Mouse (Mus musculus) liver, embryonic 15.5 days (tissue): ENCODE measurements around the gene Il2ra. TPM values are rescaled to one million over a fixed set of nuclear protein-coding genes. Genes with fewer than 3 reads are reported as not detected.
"Not testable (repeated sequence)": the region's sequence is repeated elsewhere in the genome, so short reads cannot be mapped to it uniquely, and the experiment has no call there.

Experiments used
- ATAC-seq: fragments of 200-750 bp; cut with Nextera tagmentation; 2 replicates; pipeline ENCODE4 v1.8.0; 2017; ENCODE audit warnings: moderate number of reproducible peaks, mild to moderate bottlenecking, moderate library complexity; ENCODE audit not compliant: insufficient read depth
- H3K27ac ChIP-seq: fragments of 300-500 bp; sonication (generic); replicated peaks from 2 replicates; pipeline ENCODE4 v1.5.1; 2015; ENCODE audit warnings: mild to moderate bottlenecking, inconsistent platforms
- H3K27me3 ChIP-seq: fragments of 300-500 bp; sonication (generic); 2 replicates; pipeline ENCODE4 v1.6.1; 2015; ENCODE audit warnings: mild to moderate bottlenecking, inconsistent platforms
- H3K36me3 ChIP-seq: fragments of 300-500 bp; sonication (generic); replicated peaks from 2 replicates; pipeline ENCODE4 v1.6.1; 2015; ENCODE audit warnings: moderate library complexity, mild to moderate bottlenecking, inconsistent platforms
- H3K4me1 ChIP-seq: fragments of 300-500 bp; sonication (generic); replicated peaks from 2 replicates; pipeline ENCODE4 v1.6.1; 2015; ENCODE audit warnings: inconsistent platforms
- H3K4me2 ChIP-seq: fragments of 300-500 bp; sonication (generic); 2 replicates; pipeline ENCODE4 v1.6.1; 2015; ENCODE audit warnings: moderate library complexity, mild to moderate bottlenecking, inconsistent platforms
- H3K4me3 ChIP-seq: fragments of 300-500 bp; sonication (generic); replicated peaks from 2 replicates; pipeline ENCODE4 v1.5.1; 2015; ENCODE audit warnings: mild to moderate bottlenecking, inconsistent platforms
- H3K9ac ChIP-seq: fragments of 300-500 bp; sonication (generic); 2 replicates; pipeline ENCODE4 v1.6.1; 2015; ENCODE audit warnings: moderate library complexity, mild to moderate bottlenecking, inconsistent platforms
- H3K9me3 ChIP-seq: fragments of 300-500 bp; sonication (generic); replicated peaks from 2 replicates; pipeline ENCODE4 v1.6.1; 2016; ENCODE audit warnings: inconsistent platforms
- WGBS: fragments of 180-500 bp; shearing (Covaris S2); methylation state at CpG from one replicate; pipeline ENCODE4 v1.1.7; 2015; ENCODE audit warnings: mixed read lengths; ENCODE audit not compliant: insufficient replicate concordance; 5-methylcytosine and 5-hydroxymethylcytosine counted together
- polyA plus RNA-seq: library from polyadenylated mRNA; unstranded; fragments of >200 nt; fragmentation: Nextera tagmentation; extraction: Ambion mirVana; gene quantifications from 2 replicates; pipeline ENCODE4 v1.2.1, GENCODE M21; 2015

Gene Il2ra
- polyA plus RNA-seq, 1 experiment from 2014 or later, result not detected

DNA sequence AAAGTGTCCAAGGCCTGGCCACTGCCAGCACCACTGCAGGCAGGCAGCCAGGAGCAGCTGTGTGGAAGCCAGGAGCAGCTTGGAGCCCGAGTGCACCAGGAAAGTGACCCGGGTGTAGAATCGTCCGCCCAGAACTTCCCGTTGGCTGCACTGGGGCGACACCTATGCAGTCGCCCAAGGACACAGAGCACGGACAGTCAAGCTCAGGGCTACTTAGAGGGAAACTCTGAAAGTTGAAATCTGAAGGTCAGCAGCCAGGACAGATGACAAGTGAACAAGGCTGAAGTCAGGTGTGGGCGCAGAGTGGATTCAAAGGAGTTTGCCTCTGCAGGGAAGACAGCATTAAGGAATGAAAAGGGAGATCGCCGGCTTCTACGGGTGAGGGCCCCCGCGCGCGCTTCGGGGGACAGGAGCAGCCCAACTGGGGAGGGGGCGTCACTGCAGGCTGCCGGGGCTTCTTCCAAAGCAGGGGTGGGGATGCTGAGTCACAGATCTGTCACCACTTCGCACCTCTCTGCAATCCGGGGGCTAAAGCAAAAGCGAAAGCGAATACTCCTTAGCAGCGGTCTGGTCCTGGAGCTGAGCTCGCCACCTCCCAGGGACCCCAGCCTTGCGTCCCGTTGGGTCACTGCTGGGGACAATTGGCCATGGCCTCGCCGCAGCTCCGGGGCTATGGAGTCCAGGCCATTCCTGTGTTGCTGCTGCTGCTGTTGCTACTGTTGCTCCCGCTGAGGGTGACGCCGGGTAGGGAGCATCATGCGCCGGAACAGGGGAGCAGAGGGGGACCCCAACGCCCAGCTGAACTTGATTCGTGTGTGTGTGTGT is 62.8 kb downstream of the Il2ra start, which contains the start of gene Il15ra:
Il15ra (plus strand) TSS at position 90 of the 825 bp plus-strand sequence.
- under 1% methylated on average over 37 of the region's 37 CpGs for WGBS
- ATAC-seq, result peak; percentile 64
- H3K27ac ChIP-seq, result peak within 1 kb of the TSS; percentile 62; the same call in 1 of the 2 replicates

DNA sequence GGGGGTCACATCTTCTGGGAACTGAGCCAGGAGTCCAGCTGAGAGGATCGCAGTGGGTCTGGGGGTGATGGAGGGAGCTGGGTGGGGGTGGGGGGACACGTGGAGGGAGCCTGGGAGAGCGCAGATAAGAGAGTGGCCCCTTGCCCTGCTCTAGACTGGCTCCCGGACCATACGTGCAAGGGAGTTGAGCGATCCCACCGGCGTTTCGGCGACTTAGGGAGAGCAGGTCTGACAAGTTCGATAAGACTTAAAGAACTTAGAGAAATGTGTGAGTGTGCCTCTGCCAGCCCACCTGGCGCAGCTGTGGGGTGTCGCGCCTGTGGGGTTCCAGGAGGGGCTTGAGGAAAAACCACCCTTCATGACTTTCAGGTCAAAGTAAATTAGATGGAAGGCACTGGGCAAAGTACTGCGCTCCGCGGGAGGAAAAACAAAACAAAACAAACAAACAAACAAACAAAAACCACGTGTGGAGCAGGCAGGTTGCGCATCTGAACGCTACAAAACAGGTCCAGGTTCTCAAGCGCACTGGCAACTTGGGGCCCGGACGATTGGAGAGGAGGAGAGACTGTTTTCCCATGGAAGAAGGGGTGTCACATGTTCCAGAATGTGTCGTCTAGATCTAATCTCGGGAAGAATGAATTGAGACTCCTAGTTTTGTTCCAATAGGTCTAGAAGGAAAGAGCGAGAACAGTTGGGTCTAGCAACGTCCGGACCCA is 63.6 kb downstream of the Il2ra start:
- H3K4me3 ChIP-seq, result peak overlapping the region; percentile 64
- WGBS, result 6% methylated on average over 28 of the region's 28 CpGs
- no peaks in the 10 kb centered on the region for H3K9me3 ChIP-seq
- H3K9ac ChIP-seq, result peak overlapping the region; percentile 55
- peaks cover 27% of the 10 kb centered on the region for H3K4me1 ChIP-seq
- ATAC-seq, result peak; percentile 22; the same call in 1 of the 2 replicates
- H3K36me3 ChIP-seq, result no peaks in the 10 kb centered on the region
- H3K27ac ChIP-seq, result 0 out of 2 replicates have a peak overlapping the region, but pooled peaks have one; percentile 62
- H3K4me2 ChIP-seq, result peak overlapping the region; percentile 71
- peaks cover 6% of the 10 kb centered on the region; the same call in 1 of the 2 replicates for H3K27me3 ChIP-seq

More for the DNA sequence above, 62.8 kb downstream of the Il2ra start, which contains the start of gene Il15ra:
- H3K36me3 ChIP-seq, result no peaks in the 10 kb centered on the region
- H3K9me3 ChIP-seq, result no peaks in the 10 kb centered on the region
- H3K27me3 ChIP-seq, result peaks cover 6% of the 10 kb centered on the region; the same call in 1 of the 2 replicates
- peak within 1 kb of the TSS; percentile 55 for H3K9ac ChIP-seq
- peak within 1 kb of the TSS; percentile 71 for H3K4me2 ChIP-seq
- peaks cover 27% of the 10 kb centered on the region for H3K4me1 ChIP-seq
- H3K4me3 ChIP-seq, result peak within 1 kb of the TSS; percentile 64

DNA sequence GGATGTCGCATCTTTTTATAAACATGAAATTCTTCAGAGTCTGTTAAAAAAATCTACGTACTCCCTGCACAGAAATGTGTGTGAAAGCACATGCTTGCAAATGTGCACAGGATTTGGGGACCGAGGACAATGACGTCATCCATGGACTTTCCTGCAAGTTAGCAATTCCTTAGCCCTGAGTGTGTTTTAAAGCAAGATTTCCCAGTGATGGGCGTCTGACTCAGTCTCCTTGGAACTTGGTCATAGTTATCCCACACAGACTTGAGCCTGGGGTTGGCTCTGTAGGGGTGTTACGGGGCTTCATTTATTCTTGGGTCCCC is 64.1 kb downstream of the Il2ra start:
- no peaks in the 10 kb centered on the region for H3K36me3 ChIP-seq
- H3K4me1 ChIP-seq, result peaks cover 27% of the 10 kb centered on the region
- no peak overlapping the region for H3K27ac ChIP-seq
- peak overlapping the region; percentile 64 for H3K4me3 ChIP-seq
- H3K27me3 ChIP-seq, result peaks cover 6% of the 10 kb centered on the region; the same call in 1 of the 2 replicates
- 46% methylated on average over 6 of the region's 6 CpGs for WGBS
- peak overlapping the region; percentile 71 for H3K4me2 ChIP-seq
- ATAC-seq, result no peak
- H3K9ac ChIP-seq, result no peak overlapping the region
- H3K9me3 ChIP-seq, result no peaks in the 10 kb centered on the region

DNA sequence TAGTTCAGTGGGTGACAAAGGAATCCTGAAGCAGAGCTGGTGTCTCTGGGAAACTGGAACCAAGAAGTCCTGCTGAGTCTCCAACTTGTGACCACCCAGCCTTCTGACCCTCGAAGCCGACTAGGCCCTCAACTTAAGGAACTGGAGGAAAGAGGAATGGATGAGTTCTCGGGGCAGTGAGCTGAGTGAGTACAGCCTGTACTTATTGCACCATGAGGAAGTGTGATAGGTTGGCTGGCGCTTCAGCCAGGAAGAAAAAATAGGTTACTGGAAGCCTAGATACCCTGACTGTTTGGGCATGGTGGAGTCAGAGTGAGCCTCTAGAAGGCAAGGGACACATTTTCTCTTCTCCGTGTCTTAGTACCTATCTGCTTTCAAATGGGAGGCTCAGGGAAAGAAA is 65.9 kb downstream of the Il2ra start:
- Histone ChIP-seq H3K9ac (no peak overlapping the region), H3K4me1 (peaks cover 32% of the 10 kb centered on the region), H3K4me2 (no peak overlapping the region; the same call in 1 of the 2 replicates), H3K9me3 (no peaks in the 10 kb centered on the region), H3K36me3 (no peaks in the 10 kb centered on the region), H3K27me3 (peaks cover 6% of the 10 kb centered on the region; the same call in 1 of the 2 replicates), H3K4me3 (no peak overlapping the region), H3K27ac (0 out of 2 replicates have a peak overlapping the region, but pooled peaks have one; percentile 19)
- 25% methylated on average over 5 of the region's 5 CpGs for WGBS
- no peak for ATAC-seq

DNA sequence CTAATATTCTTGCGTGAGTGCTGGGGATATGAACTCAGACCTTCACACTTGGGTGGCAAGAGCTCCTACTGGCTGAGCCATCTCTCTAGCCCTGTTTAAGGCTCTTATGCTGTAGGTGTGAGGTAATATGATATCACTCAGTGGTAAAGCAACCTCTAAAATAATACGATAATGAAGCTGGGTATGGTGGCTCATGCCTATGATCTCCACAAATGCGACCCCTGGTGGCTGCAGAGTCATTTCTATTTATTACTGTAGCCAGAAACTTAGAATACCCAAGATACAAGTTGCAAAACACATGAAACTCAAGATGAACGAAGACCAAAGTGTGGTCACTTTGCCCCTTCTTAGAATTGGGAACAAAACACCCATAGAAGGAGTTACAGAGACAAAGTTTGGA is 67.5 kb downstream of the Il2ra start:
- WGBS, result 39% methylated on average over 4 of the region's 4 CpGs
- not testable (repeated sequence) for H3K9ac ChIP-seq, H3K9me3 ChIP-seq

DNA sequence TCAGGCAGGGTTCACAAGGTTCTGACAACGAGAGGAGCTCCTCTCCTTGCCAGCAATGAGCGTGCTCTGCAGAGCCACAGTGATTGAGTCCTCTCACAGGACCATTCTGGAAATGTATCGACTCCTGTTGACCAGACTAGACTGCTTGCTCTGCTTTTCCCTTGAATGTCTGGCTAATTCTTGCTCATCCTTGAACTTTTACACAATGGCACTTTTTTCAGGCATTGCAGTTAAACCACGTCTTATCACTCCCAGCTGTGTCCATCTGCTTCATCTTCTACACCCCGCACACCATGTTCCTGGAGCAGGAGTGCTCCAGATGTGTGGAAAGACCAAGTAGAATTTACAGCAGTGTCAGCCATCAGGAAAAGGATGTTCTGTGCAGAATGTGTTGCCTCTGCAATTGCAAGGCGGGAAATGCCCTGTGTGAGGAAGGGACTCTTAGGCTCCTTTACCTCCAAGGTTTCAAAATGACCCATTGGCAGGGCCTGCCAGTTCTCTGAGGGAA is 69.9 kb downstream of the Il2ra start:
- H3K36me3 ChIP-seq, result no peaks in the 10 kb centered on the region
- H3K9me3 ChIP-seq, result no peaks in the 10 kb centered on the region
- 55% methylated on average over 6 of the region's 6 CpGs for WGBS
- no peak for ATAC-seq
- no peak overlapping the region for H3K27ac ChIP-seq
- H3K4me2 ChIP-seq, result no peak overlapping the region
- no peaks in the 10 kb centered on the region for H3K27me3 ChIP-seq
- H3K4me3 ChIP-seq, result no peak overlapping the region
- peaks cover 18% of the 10 kb centered on the region for H3K4me1 ChIP-seq
- no peak overlapping the region for H3K9ac ChIP-seq

More for the DNA sequence above, 67.5 kb downstream of the Il2ra start:
- H3K27me3 ChIP-seq, H3K27ac ChIP-seq, ATAC-seq, H3K4me3 ChIP-seq, H3K36me3 ChIP-seq: not testable (repeated sequence)
- 0 out of 2 replicates have a peak overlapping the region, but pooled peaks have one; percentile 5 for H3K4me2 ChIP-seq
- H3K4me1 ChIP-seq, result peaks cover 32% of the 10 kb centered on the region

DNA sequence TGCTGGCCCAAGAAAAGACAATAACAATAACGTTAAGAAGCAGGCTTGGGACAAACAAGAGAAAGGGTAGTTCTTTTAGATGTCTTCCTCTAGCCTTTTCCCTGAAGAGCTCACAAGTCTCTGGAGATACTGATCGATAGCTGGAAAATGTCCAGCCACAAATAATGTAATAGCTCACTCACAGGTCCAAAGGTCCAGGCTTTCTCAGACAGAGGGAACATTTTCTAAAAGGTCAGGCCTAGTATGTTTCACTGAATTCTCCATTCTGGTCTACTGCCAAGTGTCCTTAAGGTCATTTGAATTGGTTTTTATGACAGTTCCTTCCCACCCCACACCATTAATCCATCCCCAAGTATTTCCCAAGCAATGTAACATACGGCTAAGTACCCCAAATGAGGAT is 70.4 kb downstream of the Il2ra start:
- H3K4me3 ChIP-seq, result no peak overlapping the region
- WGBS, result 45% methylated on average over 3 of the region's 3 CpGs
- H3K36me3 ChIP-seq, result no peaks in the 10 kb centered on the region
- H3K4me2 ChIP-seq, result no peak overlapping the region
- H3K9me3 ChIP-seq, result no peaks in the 10 kb centered on the region
- peaks cover 19% of the 10 kb centered on the region for H3K4me1 ChIP-seq
- H3K9ac ChIP-seq, result no peak overlapping the region
- peak; percentile 39; the same call in 1 of the 2 replicates for ATAC-seq
- H3K27ac ChIP-seq, result peak overlapping the region; percentile 45; the same call in 1 of the 2 replicates
- H3K27me3 ChIP-seq, result no peaks in the 10 kb centered on the region

DNA sequence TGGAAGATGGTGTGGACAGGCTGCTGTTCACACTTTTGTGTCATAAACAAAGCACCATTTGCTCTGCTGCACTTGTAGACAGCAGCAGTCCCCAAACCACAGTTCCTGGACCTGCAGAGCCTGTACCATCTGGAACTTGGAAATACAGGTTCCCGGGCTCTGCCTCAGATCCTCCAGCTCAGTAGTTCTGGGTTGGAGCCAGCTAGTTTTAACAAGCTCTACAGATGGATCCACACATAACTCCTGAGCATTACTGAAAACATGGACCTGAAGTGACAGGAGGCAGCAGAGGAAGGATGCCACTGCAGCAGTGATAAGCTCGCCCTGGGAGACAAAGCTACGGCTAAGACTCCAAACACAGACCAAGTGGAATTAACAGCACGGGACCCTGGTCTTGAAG is 71.9 kb downstream of the Il2ra start:
- 52% methylated on average over 4 of the region's 4 CpGs for WGBS
- ATAC-seq, result no peak

DNA sequence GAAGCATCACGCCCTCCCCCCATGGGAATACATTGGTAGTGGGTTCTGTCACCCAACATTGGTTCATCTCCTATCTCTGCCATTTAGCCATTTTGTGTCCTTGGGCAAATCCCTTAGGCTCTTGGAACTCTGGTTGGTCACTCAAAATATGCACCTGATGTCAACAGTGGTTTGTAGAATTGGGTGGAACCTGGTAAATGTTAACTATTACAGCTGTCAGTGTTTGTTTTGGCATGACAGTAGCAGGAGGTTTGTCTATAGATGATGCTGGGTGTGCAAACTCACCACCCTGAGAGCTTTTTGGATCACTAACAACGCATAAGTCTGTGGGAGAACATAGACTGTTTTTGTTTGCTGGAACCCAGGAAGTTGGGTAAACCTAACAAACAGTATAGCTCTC is 76.0 kb downstream of the Il2ra start:
- Histone ChIP-seq H3K4me2 (no peak overlapping the region), H3K9ac (no peak overlapping the region), H3K27ac (0 out of 2 replicates have a peak overlapping the region, but pooled peaks have one; percentile 24), H3K36me3 (no peaks in the 10 kb centered on the region), H3K9me3 (no peaks in the 10 kb centered on the region), H3K4me3 (no peak overlapping the region), H3K27me3 (no peaks in the 10 kb centered on the region), H3K4me1 (peaks cover 3% of the 10 kb centered on the region)
- no peak for ATAC-seq
- 63% methylated on average over 2 of the region's 2 CpGs for WGBS

More for the DNA sequence above, 71.9 kb downstream of the Il2ra start:
- Histone ChIP-seq H3K27ac (no peak overlapping the region), H3K4me3 (no peak overlapping the region), H3K36me3 (no peaks in the 10 kb centered on the region), H3K4me1 (peaks cover 7% of the 10 kb centered on the region), H3K9ac (no peak overlapping the region), H3K9me3 (no peaks in the 10 kb centered on the region), H3K27me3 (no peaks in the 10 kb centered on the region), H3K4me2 (no peak overlapping the region)

DNA sequence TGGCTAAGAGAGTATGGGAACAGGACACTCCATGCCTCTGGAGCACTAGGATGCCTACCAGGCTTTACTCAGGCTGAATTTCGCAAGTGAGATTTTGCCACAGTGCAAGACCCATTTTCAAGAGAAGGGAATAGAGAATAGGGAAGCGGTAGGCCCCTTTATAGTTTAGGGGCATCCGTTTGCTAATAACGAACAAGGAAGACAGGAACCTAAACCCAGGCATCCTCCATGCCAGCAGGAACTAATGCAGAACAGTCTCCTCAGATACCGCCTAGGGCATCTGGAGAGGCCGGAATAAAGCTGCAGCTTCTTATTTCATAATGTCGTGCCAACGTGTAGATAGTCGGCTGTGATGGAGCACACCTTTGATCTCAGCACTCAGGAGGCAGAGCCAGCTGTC is 80.0 kb downstream of the Il2ra start:
- Histone ChIP-seq H3K9me3 (no peaks in the 10 kb centered on the region), H3K4me2 (no peak overlapping the region), H3K4me3 (no peak overlapping the region), H3K27ac (no peak overlapping the region), H3K4me1 (peaks cover 3% of the 10 kb centered on the region), H3K36me3 (0 out of 2 replicates have a peak, but pooled peaks cover 2% of the 10 kb centered on the region), H3K9ac (no peak overlapping the region), H3K27me3 (no peaks in the 10 kb centered on the region)
- no peak for ATAC-seq
- WGBS, result 68% methylated on average over 9 of the region's 9 CpGs

DNA sequence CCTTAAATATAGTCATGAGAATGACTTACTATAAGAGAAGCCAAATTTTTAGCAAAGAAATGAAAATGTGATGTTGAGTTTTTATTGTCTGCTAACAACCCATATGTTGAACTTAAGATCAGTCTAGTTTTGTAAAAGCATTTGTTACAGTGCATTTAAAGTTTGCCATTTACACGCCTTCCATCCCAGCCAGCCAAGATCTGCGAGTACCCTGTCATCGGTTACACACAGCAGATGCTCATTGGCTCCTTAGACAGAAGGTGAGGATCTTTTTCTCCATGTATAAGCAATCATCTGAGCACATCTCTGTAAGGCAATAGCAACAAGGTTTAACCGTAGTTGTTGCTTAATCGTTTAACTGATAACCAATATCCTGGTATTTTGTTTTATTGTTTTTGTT is 85.0 kb downstream of the Il2ra start:
- 76% methylated on average over 5 of the region's 5 CpGs for WGBS
- Histone ChIP-seq H3K4me3 (no peak overlapping the region), H3K4me2 (no peak overlapping the region), H3K27me3 (no peaks in the 10 kb centered on the region), H3K9me3 (no peaks in the 10 kb centered on the region), H3K27ac (no peak overlapping the region), H3K9ac (no peak overlapping the region), H3K4me1 (no peaks in the 10 kb centered on the region), H3K36me3 (0 out of 2 replicates have a peak, but pooled peaks cover 2% of the 10 kb centered on the region)
- no peak for ATAC-seq
